Mouse (Mus musculus): ENCODE data around the gene Fam3c. TPM values are rescaled to one million over a fixed set of nuclear protein-coding genes. Genes with fewer than 3 reads are reported as not detected.

Fam3c gene
- total RNA-seq, 1 experiment from 2014 or later = 74.1 TPM

DNA sequence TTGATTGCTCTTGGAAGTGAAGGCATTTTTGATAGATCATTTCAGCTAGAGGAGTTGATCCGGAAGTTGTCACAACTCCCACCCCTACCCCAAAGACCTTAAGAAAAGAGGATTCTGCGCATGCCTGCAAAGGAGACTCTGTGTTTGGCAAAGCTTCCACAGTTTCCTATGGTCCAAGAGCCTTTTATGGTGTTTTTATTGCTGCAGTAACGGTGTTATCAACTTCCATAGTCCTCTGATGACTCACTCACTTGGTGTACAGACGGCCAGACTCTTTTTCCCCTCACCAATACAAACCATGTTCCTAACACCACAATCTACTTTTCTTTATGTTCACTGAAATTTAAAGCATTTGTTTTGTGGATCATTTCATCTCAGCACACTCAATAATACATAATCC, 97.3 kb downstream of the Fam3c start:
- no peak for ATAC-seq (ENCODE audit: extremely low read depth, insufficient number of reproducible peaks, low FRiP score, poor library complexity, severe bottlenecking)

Other genes with a start within 250 kb of the Fam3c start
- gene Wnt16, start 68.0 kb downstream of the Fam3c start, total RNA-seq (2017) = not detected in 2 replicates

All from neutrophil, adult 5-6 weeks (primary cell).